Mouse (Mus musculus): ENCODE measurements around the gene Ets1. TPM values are rescaled to one million over a fixed set of nuclear protein-coding genes. Genes with fewer than 3 reads are reported as not detected.

Gene Ets1
- total RNA-seq, 2 experiments from 2014 or later = 17.2 to 17.4 TPM

GRCm38 (mm10) chr9:32660406-32660960 lies 24.5 kb downstream of the Ets1 start:
- intact Hi-C loops (cut with DNase I) = no loop called here
- DNase-seq = no peak

- intact Hi-C loops (cut with DNase I) = no loop called here
- no peak for DNase-seq
Measured at GRCm38 (mm10) chr9:32661071-32661470, 25.1 kb downstream of the Ets1 start.

- no peak for DNase-seq
- intact Hi-C loops (cut with DNase I) = no loop called here
Measured at GRCm38 (mm10) chr9:32661561-32661960, 25.5 kb downstream of the Ets1 start.

GRCm38 (mm10) chr9:32666611-32667517 lies 30.8 kb downstream of the Ets1 start:
- peak in 1 of 2 experiments; percentile 49 for DNase-seq
- intact Hi-C loops (cut with DNase I) = no loop called here

GRCm38 (mm10) chr9:32667518-32667908 lies 31.5 kb downstream of the Ets1 start:
- no peak for DNase-seq
- intact Hi-C loops (cut with DNase I) = no loop called here

GRCm38 (mm10) chr9:32668075-32668673 lies 32.2 kb downstream of the Ets1 start:
- intact Hi-C loops (cut with DNase I) = no loop called here
- no peak for DNase-seq

DNA sequence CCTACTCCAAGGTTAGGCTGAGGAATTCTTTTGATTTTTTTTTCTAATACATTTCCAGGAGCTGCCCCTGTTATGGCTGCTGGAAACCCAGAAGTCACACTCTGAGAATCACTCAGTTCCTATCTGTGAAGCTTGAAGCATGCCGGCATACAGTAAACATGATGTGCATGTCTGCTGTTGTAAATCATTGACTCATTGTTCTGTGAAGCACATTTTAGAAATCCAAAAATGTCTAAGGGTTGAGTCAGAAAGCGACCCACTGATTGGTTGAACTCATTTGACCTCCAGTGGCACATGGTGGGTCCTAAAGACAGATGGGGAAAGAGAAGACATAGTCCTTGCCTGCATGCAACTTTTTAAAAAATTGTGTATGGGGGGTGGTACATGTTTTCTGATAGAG lies 33.4 kb downstream of the Ets1 start:
- intact Hi-C loops (cut with DNase I) = no loop called here
- no peak for DNase-seq

DNA sequence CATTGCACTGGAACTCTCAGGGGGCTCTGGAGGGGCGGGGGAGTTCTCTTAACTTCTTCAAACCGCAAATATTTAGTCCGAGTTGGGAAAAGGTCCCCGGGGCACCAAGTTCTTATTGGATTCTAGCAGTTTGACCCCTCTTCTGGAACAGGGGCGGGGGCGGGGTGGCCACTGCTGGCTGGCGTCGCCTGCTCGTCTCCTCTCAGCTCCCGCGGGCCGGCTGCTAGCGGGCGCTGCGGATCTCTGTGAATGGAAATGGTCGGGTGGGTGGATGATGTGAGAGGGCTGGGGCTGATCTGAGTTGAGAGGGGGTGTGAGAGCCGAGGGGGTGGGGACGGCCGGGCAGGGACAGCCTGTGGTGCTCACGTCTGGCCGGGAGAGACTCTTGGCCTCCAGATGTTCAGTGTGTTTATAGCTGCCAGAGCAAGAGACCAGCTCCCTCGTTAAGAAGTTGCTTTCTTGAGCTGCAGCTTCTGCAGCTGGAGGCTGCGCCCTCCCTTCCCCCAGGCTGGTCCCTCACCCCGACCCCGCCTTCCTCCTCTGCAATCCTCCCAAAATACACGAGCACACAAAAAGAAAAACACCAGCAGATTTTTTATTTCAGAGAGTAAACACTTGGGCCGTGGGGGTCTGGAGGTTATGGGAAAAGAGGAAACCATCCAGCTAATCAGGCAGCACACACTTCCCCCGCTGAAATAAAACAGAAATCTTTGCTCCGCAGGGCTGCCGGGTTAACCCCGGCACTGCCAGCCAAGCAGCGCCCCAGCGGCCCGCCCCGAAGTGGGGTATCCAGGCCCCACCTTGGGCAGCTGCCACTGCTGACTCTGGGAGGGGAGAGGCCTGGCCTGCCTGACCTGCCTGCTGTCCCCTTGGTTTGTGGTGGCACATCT lies 36.2 kb downstream of the Ets1 start:
- intact Hi-C loops (cut with DNase I) = no loop called here
- DNase-seq = peak; percentile 57 to 63

- intact Hi-C loops (cut with DNase I) = no loop called here
Measured at GRCm38 (mm10) chr9:32673923-32674322, 37.9 kb downstream of the Ets1 start.

DNA sequence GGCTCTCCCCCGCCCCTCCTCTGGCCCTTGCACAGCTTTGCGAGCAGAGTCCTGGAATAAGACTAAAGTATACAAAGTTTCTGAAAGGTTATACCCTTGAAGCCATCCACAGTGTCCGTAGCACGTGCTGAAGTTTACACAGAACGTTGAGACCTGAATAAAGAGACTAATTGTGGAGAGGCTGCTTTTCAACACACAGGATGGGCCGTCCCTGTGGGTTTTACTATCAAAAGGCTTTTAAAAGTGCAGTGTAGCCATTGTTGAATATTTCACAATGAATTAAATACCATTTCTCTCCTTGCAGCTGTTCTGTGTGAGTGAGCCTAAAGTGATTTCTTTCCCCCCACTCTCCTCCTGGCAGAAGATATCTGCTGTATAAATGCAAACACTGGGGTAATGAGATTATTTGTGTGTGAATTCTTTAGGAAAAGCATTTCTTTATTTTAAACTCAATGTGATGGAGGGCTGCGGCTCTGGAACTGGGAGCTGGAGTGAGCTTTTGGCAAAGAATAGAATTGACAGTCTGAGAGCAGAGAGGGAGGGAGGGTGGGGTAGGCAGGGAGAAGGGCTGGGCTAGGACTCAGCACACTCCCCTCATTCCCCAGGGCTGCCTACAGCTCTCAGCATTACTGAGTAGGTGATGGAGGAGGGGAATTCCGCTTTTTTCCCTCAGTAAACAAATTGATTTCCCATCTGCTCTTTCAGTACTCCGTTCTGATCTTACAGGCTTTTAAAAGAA lies 39.8 kb downstream of the Ets1 start:
- intact Hi-C loops (cut with DNase I) = no loop called here
- DNase-seq = no peak

More at GRCm38 (mm10) chr9:32673923-32674322, 37.9 kb downstream of the Ets1 start:
- no peak for DNase-seq

DNA sequence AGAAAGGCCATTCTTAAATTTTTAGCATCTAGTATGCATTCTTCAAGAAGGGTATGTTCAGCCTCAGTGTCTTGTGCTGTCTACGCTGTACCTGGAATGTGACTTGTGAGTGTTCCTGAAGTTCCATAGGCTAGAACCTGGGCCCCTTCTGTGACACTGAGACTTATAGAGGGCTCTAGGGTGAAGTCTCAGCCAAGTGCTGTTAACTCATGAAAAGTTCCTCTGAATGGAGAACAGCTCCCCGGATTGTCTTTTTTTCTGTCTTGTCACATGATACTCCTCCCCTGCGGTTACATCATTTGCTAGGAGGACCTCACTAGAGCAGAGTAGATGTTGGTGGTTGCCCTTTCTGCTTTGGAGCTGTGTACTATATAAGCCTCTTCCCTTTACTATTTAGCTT lies 40.5 kb downstream of the Ets1 start:
- intact Hi-C loops (cut with DNase I) = no loop called here
- no peak for DNase-seq

DNA sequence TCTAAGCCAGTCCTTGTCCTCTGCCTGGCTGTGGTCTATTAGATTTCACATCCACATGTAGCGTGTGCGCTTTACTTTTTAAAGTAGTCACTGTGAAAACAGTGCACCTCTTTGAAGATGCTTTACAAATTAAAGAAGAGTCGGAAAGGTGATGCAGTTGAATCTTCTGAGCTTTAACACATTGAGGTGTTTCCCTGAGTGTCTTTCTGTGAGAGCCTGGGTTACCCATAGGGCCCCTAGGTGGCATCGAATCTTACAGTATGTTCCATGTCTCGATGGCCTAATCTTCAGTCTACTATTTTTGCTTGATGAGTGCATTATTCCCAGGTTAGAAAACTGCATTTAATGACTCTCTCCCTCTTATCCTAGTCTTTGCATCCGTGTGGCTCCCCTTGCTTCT lies 41.6 kb downstream of the Ets1 start:
- intact Hi-C loops (cut with DNase I) = no loop called here
- no peak for DNase-seq

DNA sequence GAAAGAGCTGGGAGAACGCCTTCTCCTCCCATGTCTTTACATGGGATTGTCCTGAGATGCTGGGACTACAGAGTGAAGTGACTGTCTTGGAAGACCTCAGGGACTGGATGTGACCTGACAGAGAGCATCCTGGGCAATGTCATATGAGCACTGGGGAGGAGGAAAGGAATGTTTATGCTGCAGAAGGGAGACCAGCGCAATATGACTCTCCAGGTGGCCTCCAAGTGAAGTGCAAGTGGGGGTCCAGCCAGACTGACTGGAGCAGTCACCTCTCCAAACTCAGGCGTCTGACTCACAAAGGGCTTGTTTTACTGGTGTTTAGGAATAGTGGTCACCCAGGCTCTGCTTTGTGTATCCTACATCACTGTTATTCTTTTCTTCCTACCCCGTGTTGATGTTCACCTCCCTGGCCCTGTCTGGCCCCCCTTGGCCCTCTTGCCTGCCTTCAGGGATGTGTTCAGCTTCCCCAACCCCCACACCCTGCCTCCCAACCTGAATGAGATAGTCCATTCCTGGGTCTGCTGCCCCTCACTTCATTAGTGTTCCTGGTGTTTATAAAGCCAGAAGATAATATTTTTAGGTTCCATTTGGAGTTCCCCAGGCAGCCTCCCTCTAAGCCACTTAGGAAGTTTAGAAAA lies 42.2 kb downstream of the Ets1 start:
- DNase-seq = no peak
- intact Hi-C loops (cut with DNase I) = no loop called here

GRCm38 (mm10) chr9:32679531-32679930 lies 43.5 kb downstream of the Ets1 start:
- intact Hi-C loops (cut with DNase I) = no loop called here
- DNase-seq = no peak

DNA sequence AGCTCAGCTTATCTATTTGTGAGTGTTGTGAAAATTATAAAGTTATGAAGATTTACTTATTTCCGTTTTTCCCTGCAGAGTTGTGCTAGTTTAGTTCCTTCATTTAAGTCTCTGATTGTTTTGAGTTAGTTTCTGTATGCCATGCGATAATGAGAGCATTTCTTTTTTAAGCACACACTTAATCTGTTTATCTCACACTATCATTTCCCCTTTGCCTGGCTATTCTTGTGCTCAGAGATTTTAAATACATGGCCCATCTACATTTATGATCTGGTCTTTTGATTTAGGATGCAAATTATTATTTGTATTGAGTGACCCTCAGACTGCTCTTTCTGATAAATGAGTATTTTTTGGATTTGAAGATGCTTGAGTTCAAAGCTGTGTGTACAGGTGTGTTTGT lies 44.2 kb downstream of the Ets1 start:
- intact Hi-C loops (cut with DNase I) = no loop called here

DNA sequence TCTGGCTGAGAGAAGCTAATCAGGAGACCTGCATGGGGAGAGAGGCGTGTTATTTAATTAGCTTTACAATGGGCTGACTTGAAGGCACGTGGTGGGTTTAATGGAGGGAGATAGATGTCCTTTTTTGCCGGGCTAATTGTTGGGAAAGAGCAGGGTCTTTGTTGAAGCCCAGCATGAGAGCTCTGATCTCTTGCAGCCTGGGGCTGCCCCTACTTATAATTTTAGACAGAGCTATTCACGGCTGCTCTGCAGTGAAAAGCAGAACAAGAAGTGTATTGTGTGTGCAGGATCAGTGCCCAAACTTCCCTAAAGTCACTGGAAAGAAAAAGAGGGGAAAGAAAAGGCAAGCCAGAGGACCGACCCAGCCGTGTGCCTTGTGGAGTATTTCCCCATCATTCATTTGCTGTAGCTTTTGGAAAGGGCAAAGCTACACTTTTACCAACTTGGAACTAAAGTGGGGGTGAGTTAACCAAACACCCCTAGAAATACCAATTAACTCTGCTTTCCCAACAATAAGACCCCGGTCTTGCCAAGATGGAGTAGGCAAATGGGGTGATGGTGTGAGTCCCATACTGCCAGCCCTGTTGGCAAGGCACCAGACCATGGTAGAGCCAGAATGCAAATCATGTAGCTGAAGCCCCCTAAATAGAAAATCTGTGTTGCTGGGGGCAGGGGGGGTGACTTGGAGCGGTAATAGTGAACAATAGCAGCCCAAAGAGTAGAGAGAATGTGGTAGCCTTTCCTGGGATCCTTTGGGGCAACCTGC lies 50.0 kb downstream of the Ets1 start:
- intact Hi-C loops (cut with DNase I) = no loop called here
- no peak for DNase-seq

More for the DNA sequence above, 44.2 kb downstream of the Ets1 start:
- no peak for DNase-seq

DNA sequence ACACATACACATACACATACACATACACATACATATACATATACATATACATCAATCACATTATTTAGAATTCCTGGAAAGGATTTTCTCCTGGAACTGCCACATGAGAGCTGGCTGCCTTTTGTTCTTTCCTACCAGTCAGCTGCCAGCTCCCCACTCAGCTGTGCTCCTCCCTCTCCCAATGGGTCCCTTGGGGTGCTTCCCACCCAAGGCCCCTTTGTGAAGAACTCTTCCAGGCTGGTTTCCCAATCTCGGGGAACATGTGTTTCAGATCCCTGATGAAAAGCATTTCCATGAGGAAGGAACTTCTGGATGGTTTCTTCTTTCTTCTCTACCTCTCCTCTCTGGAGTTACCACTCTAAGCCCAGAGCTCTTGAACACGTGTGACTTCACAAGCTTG lies 52.3 kb downstream of the Ets1 start:
- intact Hi-C loops (cut with DNase I) = no loop called here
- no peak for DNase-seq

GRCm38 (mm10) chr9:32691151-32691925 lies 55.3 kb downstream of the Ets1 start:
- intact Hi-C loops (cut with DNase I) = loop anchor here (5.0 kb wide), 1 partner anchor 89 kb away; no protein-coding TSS in a partner anchor
- no peak for DNase-seq

All from gastrocnemius, postnatal 36 days (tissue).